Mouse (Mus musculus): ENCODE results near the gene Cacna2d2. TPM values are rescaled to one million over a fixed set of nuclear protein-coding genes. Genes with fewer than 3 reads are reported as not detected.
A peak's percentile ranks its signal among the peaks of the same experiment; 100 is the strongest.

Cacna2d2 gene
- polyA plus RNA-seq, 1 experiment from 2014 or later: 0.64 TPM

DNA sequence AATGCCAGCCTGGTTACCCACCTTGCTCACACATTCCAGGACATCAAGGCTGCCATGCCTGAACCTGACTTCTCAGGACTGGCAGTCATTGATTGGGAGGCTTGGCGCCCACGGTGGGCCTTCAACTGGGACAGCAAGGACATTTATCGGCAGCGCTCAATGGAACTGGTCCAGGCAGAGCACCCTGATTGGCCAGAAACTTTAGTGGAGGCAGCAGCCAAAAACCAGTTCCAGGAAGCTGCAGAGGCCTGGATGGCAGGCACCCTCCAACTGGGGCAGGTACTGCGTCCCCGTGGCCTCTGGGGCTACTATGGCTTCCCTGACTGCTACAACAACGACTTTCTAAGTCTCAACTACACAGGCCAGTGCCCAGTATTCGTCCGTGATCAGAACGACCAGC lies 178.5 kb downstream of the Cacna2d2 start:
- no peaks in the 10 kb centered on the region for H3K27me3 ChIP-seq (ENCODE audit: insufficient read depth, low read length)
- no peak for TF ChIP-seq CTCF (IDR thresholded peaks at IDR 0.05; ENCODE audit: low read depth)
- no peak overlapping the region for H3K27ac ChIP-seq
- 92% methylated on average over 10 of the region's 10 CpGs for WGBS
- H3K4me3 ChIP-seq (replicated peaks; ENCODE audit: low read depth, low read length): no peak overlapping the region
- DNase-seq (ENCODE audit: low spot score) (no peak), ATAC-seq (replicated peaks; ENCODE audit: low FRiP score, low read depth) (no peak)
- peaks cover 20% of the 10 kb centered on the region for H3K4me1 ChIP-seq (replicated peaks; ENCODE audit: insufficient read depth, low read length)
- H3K9me3 ChIP-seq (replicated peaks; ENCODE audit: low read length): no peaks in the 10 kb centered on the region
- H3K36me3 ChIP-seq (ENCODE audit: insufficient read depth, low read length): peaks cover 10% of the 10 kb centered on the region
- no peak overlapping the region for H3K4me2 ChIP-seq (ENCODE audit: low read length)
- H3K9ac ChIP-seq (ENCODE audit: low read depth, low read length): no peak overlapping the region

DNA sequence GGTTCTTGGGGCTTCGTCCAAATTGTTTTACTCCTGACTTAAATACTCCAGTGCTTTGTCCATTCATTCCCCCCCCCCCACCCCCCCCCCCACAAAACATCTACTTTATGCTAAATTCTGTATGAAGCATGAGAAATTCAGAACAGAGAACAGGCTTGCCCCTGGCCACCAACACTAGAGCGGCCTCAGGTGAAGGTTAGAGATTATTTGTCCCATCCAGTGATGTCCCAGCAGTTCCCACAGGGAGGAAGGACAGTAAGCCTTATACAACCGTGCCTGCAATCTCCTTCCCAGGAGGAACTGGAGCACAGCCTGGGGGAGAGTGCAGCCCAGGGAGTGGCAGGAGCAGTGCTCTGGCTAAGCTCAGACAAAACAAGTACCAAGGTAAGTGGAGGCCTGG lies 179.2 kb downstream of the Cacna2d2 start, which contains the start of gene Naa80:
TSS of gene Naa80 (plus strand) at position 301 of the 400 bp plus-strand sequence.
- WGBS: 81% methylated on average over 3 of the region's 3 CpGs
- Histone ChIP-seq H3K9ac (ENCODE audit: low read depth, low read length) (0 out of 2 replicates have a peak within 1 kb of the TSS, but pooled peaks have one; percentile 8), H3K36me3 (ENCODE audit: insufficient read depth, low read length) (peaks cover 12% of the 10 kb centered on the region; the same call in 1 of the 2 replicates), H3K27me3 (ENCODE audit: insufficient read depth, low read length) (no peaks in the 10 kb centered on the region), H3K4me2 (ENCODE audit: low read length) (no peak within 1 kb of the TSS), H3K4me1 (replicated peaks; ENCODE audit: insufficient read depth, low read length) (peaks cover 20% of the 10 kb centered on the region), H3K4me3 (replicated peaks; ENCODE audit: low read depth, low read length) (no peak within 1 kb of the TSS), H3K9me3 (replicated peaks; ENCODE audit: low read length) (no peaks in the 10 kb centered on the region), H3K27ac (peak within 1 kb of the TSS; percentile 96)
- DNase-seq (ENCODE audit: low spot score) (no peak), ATAC-seq (replicated peaks; ENCODE audit: low FRiP score, low read depth) (no peak)
- TF ChIP-seq CTCF (IDR thresholded peaks at IDR 0.05; ENCODE audit: low read depth): no peak

Other genes with a start within 250 kb of the Cacna2d2 start
- gene Dock3, start 167.7 kb upstream of the Cacna2d2 start, polyA plus RNA-seq (2015; fragmentation: Nextera tagmentation; extraction: Ambion mirVana): 0.20 and 0.37 TPM in 2 replicates
- 13.4 and 14.0 TPM in 2 replicates for gene Mapkapk3, start 109.7 kb upstream of the Cacna2d2 start, polyA plus RNA-seq (2015; fragmentation: Nextera tagmentation; extraction: Ambion mirVana)
- gene Cish, start 103.6 kb upstream of the Cacna2d2 start, polyA plus RNA-seq (2015; fragmentation: Nextera tagmentation; extraction: Ambion mirVana): 26.2 and 30.5 TPM in 2 replicates
- gene Hemk1, start 61.3 kb upstream of the Cacna2d2 start, polyA plus RNA-seq (2015; fragmentation: Nextera tagmentation; extraction: Ambion mirVana): 10.1 and 11.5 TPM in 2 replicates
- 2.0 and 2.2 TPM in 2 replicates for gene 6430571L13Rik, start 59.0 kb upstream of the Cacna2d2 start, polyA plus RNA-seq (2015; fragmentation: Nextera tagmentation; extraction: Ambion mirVana)
- gene Tmem115, start 134.3 kb downstream of the Cacna2d2 start, polyA plus RNA-seq (2015; fragmentation: Nextera tagmentation; extraction: Ambion mirVana): 53.2 and 54.7 TPM in 2 replicates
- gene Cyb561d2, start 142.6 kb downstream of the Cacna2d2 start, polyA plus RNA-seq (2015; fragmentation: Nextera tagmentation; extraction: Ambion mirVana): 50.1 and 53.9 TPM in 2 replicates
- 43.8 and 45.5 TPM in 2 replicates for gene Nprl2, start 142.6 kb downstream of the Cacna2d2 start, polyA plus RNA-seq (2015; fragmentation: Nextera tagmentation; extraction: Ambion mirVana)
- gene Zmynd10, start 147.7 kb downstream of the Cacna2d2 start, polyA plus RNA-seq (2015; fragmentation: Nextera tagmentation; extraction: Ambion mirVana): 6.7 and 7.9 TPM in 2 replicates
- 49.8 and 53.6 TPM in 2 replicates for gene Rassf1, start 151.9 kb downstream of the Cacna2d2 start, polyA plus RNA-seq (2015; fragmentation: Nextera tagmentation; extraction: Ambion mirVana)
- 52.1 and 53.0 TPM in 2 replicates for gene Tusc2, start 163.6 kb downstream of the Cacna2d2 start, polyA plus RNA-seq (2015; fragmentation: Nextera tagmentation; extraction: Ambion mirVana)
- 87.7 and 88.8 TPM in 2 replicates for gene Hyal2, start 168.3 kb downstream of the Cacna2d2 start, polyA plus RNA-seq (2015; fragmentation: Nextera tagmentation; extraction: Ambion mirVana)
- gene Hyal1, start 177.3 kb downstream of the Cacna2d2 start, polyA plus RNA-seq (2015; fragmentation: Nextera tagmentation; extraction: Ambion mirVana): 5.0 and 6.0 TPM in 2 replicates
- 20.3 and 22.3 TPM in 2 replicates for gene Naa80, start 179.3 kb downstream of the Cacna2d2 start, polyA plus RNA-seq (2015; fragmentation: Nextera tagmentation; extraction: Ambion mirVana)
- 1.3 and 2.0 TPM in 2 replicates for gene Hyal3, start 181.2 kb downstream of the Cacna2d2 start, polyA plus RNA-seq (2015; fragmentation: Nextera tagmentation; extraction: Ambion mirVana)
- gene Ifrd2, start 188.0 kb downstream of the Cacna2d2 start, polyA plus RNA-seq (2015; fragmentation: Nextera tagmentation; extraction: Ambion mirVana): 28.9 and 29.9 TPM in 2 replicates
- 30.5 and 33.3 TPM in 2 replicates for gene Sema3b, start 209.6 kb downstream of the Cacna2d2 start, polyA plus RNA-seq (2015; fragmentation: Nextera tagmentation; extraction: Ambion mirVana)
- gene Gnai2, start 235.8 kb downstream of the Cacna2d2 start, polyA plus RNA-seq (2015; fragmentation: Nextera tagmentation; extraction: Ambion mirVana): 351 and 359 TPM in 2 replicates

Data from kidney, postnatal 0 days (tissue).